Mouse (Mus musculus) MEL (cell line): ENCODE results near the gene Cadps2. TPM values are rescaled to one million over a fixed set of nuclear protein-coding genes. Genes with fewer than 3 reads are reported as not detected.

Source experiments
- DNase-seq: peaks from one replicate; pipeline ENCODE4 v3.0.0; 2011; ENCODE audit warnings: low read depth, low spot score
- H3K27ac ChIP-seq: 2 replicates; pipeline ENCODE4 v1.5.1; 2012; ENCODE audit warnings: low read depth, mild to moderate bottlenecking, control low read depth, low read length, moderate library complexity; ENCODE audit not compliant: control insufficient read depth
- H3K27me3 ChIP-seq, 2 experiments: fragments of 150-350 bp in 1 of 2; sonication (generic) in 1 of 2; 2 replicates each; pipeline ENCODE4 v1.6.1; 2012; ENCODE audit warnings: low read length in 2 of 2, mild to moderate bottlenecking in 2 of 2, improper control_type of control experiment in 1 of 2, moderate library complexity in 1 of 2; ENCODE audit not compliant: insufficient read depth in 2 of 2, control insufficient read depth in 1 of 2
- H3K36me3 ChIP-seq, 2 experiments: 2 replicates each; pipeline ENCODE4 v1.6.1; 2012 to 2014; ENCODE audit warnings: low read length in 2 of 2, improper control_type of control experiment in 1 of 2, inconsistent platforms in 1 of 2, mild to moderate bottlenecking in 1 of 2; ENCODE audit not compliant: insufficient read depth in 2 of 2, control insufficient read depth in 1 of 2
- H3K4me1 ChIP-seq, 2 experiments: fragments of 150-350 bp in 1 of 2; sonication (generic) in 1 of 2; 2 replicates each; pipeline ENCODE4 v1.6.1; 2012; ENCODE audit warnings: low read length in 2 of 2, improper control_type of control experiment in 1 of 2, mild to moderate bottlenecking in 1 of 2; ENCODE audit not compliant: insufficient read depth in 2 of 2, control insufficient read depth in 1 of 2
- H3K4me3 ChIP-seq, 2 experiments: fragments of 150-350 bp in 1 of 2; sonication (generic) in 1 of 2; 2 replicates each; pipeline ENCODE4 v1.5.1; 2012; ENCODE audit warnings: low read depth in 2 of 2, low read length in 2 of 2, mild to moderate bottlenecking in 2 of 2, moderate library complexity in 2 of 2, control low read depth in 1 of 2, improper control_type of control experiment in 1 of 2; ENCODE audit not compliant: control insufficient read depth in 1 of 2, insufficient read depth in 1 of 2
- H3K79me2 ChIP-seq: 2 replicates; pipeline ENCODE4 v1.6.1; 2012; ENCODE audit warnings: mild to moderate bottlenecking, low read length, moderate library complexity; ENCODE audit not compliant: control insufficient read depth, poor library complexity, insufficient read depth
- H3K9ac ChIP-seq: 2 replicates; pipeline ENCODE4 v1.6.1; 2012; ENCODE audit warnings: low read depth, mild to moderate bottlenecking, control low read depth, low read length, moderate library complexity; ENCODE audit not compliant: control insufficient read depth, poor library complexity, severe bottlenecking
- H3K9me3 ChIP-seq: fragments of 150-350 bp; sonication (generic); replicated peaks from 2 replicates; pipeline ENCODE4 v1.6.1; 2012; ENCODE audit warnings: mild to moderate bottlenecking, low read length, improper control_type of control experiment, moderate library complexity; ENCODE audit not compliant: insufficient read depth
- BHLHE40 ChIP-seq: IDR thresholded peaks from 2 replicates; pipeline ENCODE4 v1.6.1; 2012; ENCODE audit warnings: low read depth, mild to moderate bottlenecking, inconsistent platforms, low read length, improper control_type of control experiment, borderline replicate concordance
- CHD2 ChIP-seq: IDR thresholded peaks from 2 replicates; pipeline ENCODE4 v1.6.1; 2011; ENCODE audit warnings: low read length, improper control_type of control experiment
- ETS1 ChIP-seq: IDR thresholded peaks from 2 replicates; pipeline ENCODE4 v1.6.1; 2012; ENCODE audit warnings: low read depth, mild to moderate bottlenecking, inconsistent platforms, low read length, improper control_type of control experiment, moderate library complexity
- GATA1 ChIP-seq: IDR thresholded peaks from 2 replicates; pipeline ENCODE4 v1.6.1; 2011; ENCODE audit warnings: low read depth, low read length, improper control_type of control experiment
- JUND ChIP-seq: IDR thresholded peaks from 2 replicates; pipeline ENCODE4 v1.6.1; 2011; ENCODE audit warnings: low read depth, mild to moderate bottlenecking, improper control_type of control experiment, low read length
- MAZ ChIP-seq: IDR thresholded peaks from 2 replicates; pipeline ENCODE4 v1.6.1; 2012; ENCODE audit warnings: low read depth, mild to moderate bottlenecking, inconsistent platforms, low read length, improper control_type of control experiment
- MEF2A ChIP-seq: IDR thresholded peaks from 2 replicates; pipeline ENCODE4 v1.6.1; 2014; ENCODE audit warnings: low read depth, mild to moderate bottlenecking, inconsistent platforms, low read length, improper control_type of control experiment; ENCODE audit not compliant: poor library complexity, insufficient replicate concordance, severe bottlenecking; ENCODE audit errors: extremely low read depth
- MYB ChIP-seq: IDR thresholded peaks from 2 replicates; pipeline ENCODE4 v1.6.1; 2011; ENCODE audit warnings: mild to moderate bottlenecking, low read depth, low read length, improper control_type of control experiment
- NELFE ChIP-seq: IDR thresholded peaks from 2 replicates; pipeline ENCODE4 v1.6.1; 2011; ENCODE audit warnings: low read depth, low read length, improper control_type of control experiment
- NRF1 ChIP-seq: IDR thresholded peaks from 2 replicates; pipeline ENCODE4 v1.6.1; 2014; ENCODE audit warnings: low read depth, mild to moderate bottlenecking, inconsistent platforms, low read length, improper control_type of control experiment, moderate library complexity; ENCODE audit not compliant: poor library complexity, insufficient read depth, severe bottlenecking
- POLR2AphosphoS2 ChIP-seq: IDR thresholded peaks from 2 replicates; pipeline ENCODE4 v1.6.1; 2011; ENCODE audit warnings: low read length, improper control_type of control experiment
- POLR2AphosphoS5 ChIP-seq: IDR thresholded peaks from 2 replicates; pipeline ENCODE4 v1.6.1; 2012; ENCODE audit warnings: low read depth, borderline replicate concordance, mild to moderate bottlenecking, inconsistent platforms, low read length, moderate library complexity, mixed read lengths
- RAD21 ChIP-seq: IDR thresholded peaks from 2 replicates; pipeline ENCODE4 v1.6.1; 2011; ENCODE audit warnings: mild to moderate bottlenecking, low read depth, low read length, improper control_type of control experiment
- SMC3 ChIP-seq: IDR thresholded peaks from 2 replicates; pipeline ENCODE4 v1.6.1; 2011; ENCODE audit warnings: low read depth, low read length, improper control_type of control experiment
- TAL1 ChIP-seq: IDR thresholded peaks from 2 replicates; pipeline ENCODE4 v1.6.1; 2012; ENCODE audit warnings: mild to moderate bottlenecking, inconsistent platforms, low read length, moderate library complexity, mixed read lengths
- UBTF ChIP-seq: IDR thresholded peaks from 2 replicates; pipeline ENCODE4 v1.6.1; 2012; ENCODE audit warnings: low read depth, mild to moderate bottlenecking, inconsistent platforms, low read length, improper control_type of control experiment, moderate library complexity, borderline replicate concordance; ENCODE audit not compliant: insufficient read depth
- ZC3H11A ChIP-seq: IDR thresholded peaks from 2 replicates; pipeline ENCODE4 v1.6.1; 2012; ENCODE audit warnings: low read depth, mild to moderate bottlenecking, inconsistent platforms, low read length, improper control_type of control experiment
- ZMIZ1 ChIP-seq: IDR thresholded peaks from 2 replicates; pipeline ENCODE4 v1.6.1; 2012; ENCODE audit warnings: low read depth, mild to moderate bottlenecking, inconsistent platforms, low read length, improper control_type of control experiment, moderate library complexity
- polyA plus RNA-seq, 2 experiments: library from polyadenylated mRNA; stranded (reverse) in 1 of 2; unstranded in 1 of 2; fragments of >175 nt in 1 of 2; fragments of >200 nt in 1 of 2; gene quantifications; 2 replicates each; pipeline versions ENCODE4 v1.2.1 to v1.2.4; 2012; ENCODE audit warnings: low replicate concordance in 2 of 2, low read depth in 1 of 2; ENCODE audit not compliant: insufficient read length in 2 of 2, insufficient read depth in 1 of 2, missing spikeins in 1 of 2
- total RNA-seq: library from RNA; depleted of rRNA; stranded (reverse); fragments of 300-350 nt; gene quantifications from 2 replicates; pipeline ENCODE4 v1.2.3, GENCODE M21; 2012

The Cadps2 gene
- total and polyA plus RNA-seq, 3 experiments: not detected

- Histone ChIP-seq H3K27ac (no peak overlapping the region), H3K9me3 (no peaks in the 10 kb centered on the region), H3K36me3 (no peaks in the 10 kb centered on the region), H3K79me2 (no peaks in the 10 kb centered on the region), H3K4me3 (no peak overlapping the region), H3K4me1 (no peaks in the 10 kb centered on the region), H3K27me3 (no peaks in the 10 kb centered on the region), H3K9ac (no peak overlapping the region)
- no peak for TF ChIP-seq ETS1
- DNase-seq: no peak
These were observed 566.7 kb downstream of the Cadps2 start for GRCm38 (mm10) chr6:23272542-23272941.

- Histone ChIP-seq H3K9ac (no peak overlapping the region), H3K4me1 (no peaks in the 10 kb centered on the region), H3K27me3 (no peaks in the 10 kb centered on the region), H3K27ac (no peak overlapping the region), H3K79me2 (no peaks in the 10 kb centered on the region), H3K36me3 (no peaks in the 10 kb centered on the region), H3K4me3 (no peak overlapping the region), H3K9me3 (no peaks in the 10 kb centered on the region)
- DNase-seq: no peak
- TF ChIP-seq ZMIZ1 (no peak), BHLHE40 (no peak), MEF2A (no peak), NRF1 (no peak), MYB (no peak)
These were observed 578.5 kb downstream of the Cadps2 start for GRCm38 (mm10) chr6:23260738-23261050.

DNA sequence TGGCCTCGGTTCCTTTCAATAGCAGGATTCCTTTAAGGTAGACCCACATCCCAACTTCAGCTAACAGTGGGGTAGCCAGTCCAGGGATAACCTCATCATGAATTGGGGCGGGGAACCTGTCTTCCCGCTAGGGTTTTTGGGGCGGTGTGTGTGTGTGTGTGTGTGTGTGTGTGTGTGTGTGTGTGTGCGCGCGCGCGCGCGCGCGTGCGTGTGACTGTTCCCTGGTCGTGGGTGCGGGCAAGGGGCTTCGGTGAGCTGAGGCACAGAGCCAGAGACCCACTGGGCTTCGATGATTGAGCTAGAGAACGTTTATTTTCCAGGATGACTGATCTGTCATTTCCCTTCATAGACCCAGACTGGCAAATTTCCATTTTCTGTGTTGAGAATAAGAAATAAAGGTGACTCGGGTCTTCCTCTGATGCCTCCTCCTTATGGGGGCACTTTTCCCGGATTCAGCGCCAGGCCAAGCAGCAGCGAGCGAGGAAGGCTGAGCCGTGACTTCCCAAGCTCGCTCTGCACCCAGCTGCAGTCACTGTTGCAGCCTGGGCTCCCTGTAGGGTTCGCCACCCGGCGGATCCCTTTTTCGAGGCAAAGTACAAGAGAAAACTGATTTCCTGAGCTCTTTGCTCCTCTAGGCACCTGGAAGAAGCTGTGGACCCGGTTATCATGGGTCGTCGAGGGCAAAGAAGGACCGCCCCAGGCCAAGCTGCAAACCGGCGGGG, 579.0 kb downstream of the Cadps2 start:
- no peak for DNase-seq

More for the DNA sequence above, 579.0 kb downstream of the Cadps2 start:
- Histone ChIP-seq H3K79me2 (no peaks in the 10 kb centered on the region), H3K4me1 (no peaks in the 10 kb centered on the region), H3K36me3 (no peaks in the 10 kb centered on the region), H3K27ac (no peak overlapping the region), H3K4me3 (no peak overlapping the region), H3K27me3 (no peaks in the 10 kb centered on the region), H3K9me3 (no peaks in the 10 kb centered on the region), H3K9ac (no peak overlapping the region)
- TF ChIP-seq ZC3H11A: no peak
- no peak for TF ChIP-seq BHLHE40
- TF ChIP-seq JUND: no peak
- no peak for TF ChIP-seq NELFE
- TF ChIP-seq POLR2AphosphoS2: no peak
- no peak for TF ChIP-seq CHD2
- no peak for TF ChIP-seq POLR2AphosphoS5
- TF ChIP-seq ZMIZ1: no peak
- TF ChIP-seq MEF2A: no peak
- TF ChIP-seq TAL1: no peak
- TF ChIP-seq UBTF: no peak
- no peak for TF ChIP-seq MAZ
- TF ChIP-seq GATA1: no peak
- TF ChIP-seq NRF1: no peak
- no peak for TF ChIP-seq SMC3
- TF ChIP-seq RAD21: no peak
